Mouse (Mus musculus) splenic B cell, adult 2 months (primary cell): ENCODE measurements around the gene Dld.

Source experiments
- DNase-seq: peaks from one replicate; pipeline ENCODE4 v3.0.0-alpha.2; 2011; ENCODE audit warnings: low read depth, low spot score
- H3K27me3 ChIP-seq: 2 replicates; pipeline ENCODE4 v1.6.1; 2012; ENCODE audit warnings: mild to moderate bottlenecking, low read length, moderate library complexity, mixed read lengths; ENCODE audit not compliant: control insufficient read depth, poor library complexity, insufficient read depth, severe bottlenecking
- H3K36me3 ChIP-seq: 2 replicates; pipeline ENCODE4 v1.6.1; 2012; ENCODE audit warnings: mild to moderate bottlenecking, low read length, moderate library complexity, mixed read lengths; ENCODE audit not compliant: control insufficient read depth, poor library complexity, insufficient read depth, severe bottlenecking

Dld gene

DNA sequence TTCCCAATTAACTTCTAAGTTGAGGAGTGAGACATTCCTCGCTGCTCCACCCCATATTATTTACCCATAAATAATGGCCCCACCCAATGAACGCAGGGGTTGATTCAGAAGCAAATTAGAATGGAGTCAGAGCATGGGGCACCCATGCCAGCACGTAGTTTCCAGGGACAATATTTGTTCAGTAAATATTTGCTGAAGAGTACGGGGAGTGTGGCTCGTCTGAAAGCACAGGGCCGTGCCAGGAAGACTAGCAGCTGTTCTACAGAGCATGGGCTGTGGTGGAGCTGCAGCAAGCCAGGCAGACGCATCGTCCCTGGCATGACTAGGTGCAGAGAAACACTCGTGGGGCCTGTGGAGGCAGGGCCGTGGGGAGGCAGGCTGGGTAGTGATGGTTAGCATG lies 56.7 kb downstream of the Dld start:
- H3K36me3 ChIP-seq: no peaks in the 10 kb centered on the region
- no peak for DNase-seq
- no peaks in the 10 kb centered on the region for H3K27me3 ChIP-seq

GRCm38 (mm10) chr12:31293361-31294142 lies 57.7 kb downstream of the Dld start:
- H3K27me3 ChIP-seq: no peaks in the 10 kb centered on the region
- DNase-seq: no peak
- no peaks in the 10 kb centered on the region for H3K36me3 ChIP-seq

GRCm38 (mm10) chr12:31290951-31291350 lies 60.3 kb downstream of the Dld start:
- Histone ChIP-seq H3K27me3 (no peaks in the 10 kb centered on the region), H3K36me3 (no peaks in the 10 kb centered on the region)
- DNase-seq: no peak

DNA sequence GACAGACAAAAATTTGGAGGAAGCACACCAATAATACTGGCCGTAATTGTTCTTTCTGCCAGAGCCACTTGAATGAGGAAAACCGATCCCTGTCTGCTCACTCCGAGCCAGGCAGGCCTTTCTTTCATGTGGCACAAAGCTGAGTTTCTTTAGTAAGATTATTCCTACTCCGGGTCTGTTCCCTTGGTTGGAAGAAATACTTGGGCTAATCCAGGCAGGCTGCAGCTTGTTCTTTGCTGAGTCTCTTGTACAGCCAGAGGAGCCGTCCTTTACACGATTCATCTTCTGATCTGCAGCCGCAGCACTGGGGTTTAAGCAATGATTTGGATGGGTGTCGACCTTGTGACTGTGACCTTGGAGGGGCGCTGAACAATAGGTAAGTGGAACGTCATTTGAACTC lies 62.2 kb downstream of the Dld start:
- no peaks in the 10 kb centered on the region for H3K27me3 ChIP-seq
- H3K36me3 ChIP-seq: no peaks in the 10 kb centered on the region
- DNase-seq: no peak

GRCm38 (mm10) chr12:31283617-31284136 lies 67.6 kb downstream of the Dld start:
- H3K27me3 ChIP-seq: no peaks in the 10 kb centered on the region
- no peaks in the 10 kb centered on the region for H3K36me3 ChIP-seq
- DNase-seq: no peak

DNA sequence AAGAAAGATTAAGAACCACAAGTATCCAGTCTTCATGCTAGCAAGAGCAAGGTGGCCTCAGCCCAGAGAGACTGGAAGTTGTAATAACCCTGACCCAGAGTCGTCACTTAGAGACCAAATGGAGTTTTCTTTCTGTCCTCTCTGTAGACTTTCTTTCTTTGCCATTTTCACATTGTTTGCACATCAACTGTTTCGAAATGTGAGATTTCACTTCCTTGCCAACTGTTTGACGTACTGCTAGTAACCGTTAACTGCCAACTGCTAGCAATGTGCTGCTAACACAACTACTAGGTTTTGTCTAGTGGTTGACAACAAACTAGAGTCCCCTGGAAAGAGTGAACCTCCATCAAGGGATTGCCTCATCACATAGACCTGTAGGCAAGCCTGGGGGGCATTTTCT lies 68.1 kb downstream of the Dld start:
- DNase-seq: no peak
- Histone ChIP-seq H3K36me3 (no peaks in the 10 kb centered on the region), H3K27me3 (no peaks in the 10 kb centered on the region)

GRCm38 (mm10) chr12:31282241-31282640 lies 69.0 kb downstream of the Dld start:
- Histone ChIP-seq H3K36me3 (no peaks in the 10 kb centered on the region), H3K27me3 (no peaks in the 10 kb centered on the region)
- no peak for DNase-seq
